Mouse (Mus musculus) hindbrain, postnatal 0 days (tissue): ENCODE results near the gene Grb7. TPM values are rescaled to one million over a fixed set of nuclear protein-coding genes. Genes with fewer than 3 reads are reported as not detected.

ENCODE experiments used
- ATAC-seq: fragments of 200-750 bp; cut with Nextera tagmentation; 2 replicates; pipeline ENCODE4 v1.8.0; 2017; ENCODE audit warnings: mild to moderate bottlenecking, moderate TSS enrichment, moderate library complexity
- DNase-seq: peaks from one replicate; pipeline ENCODE4 v3.0.0-alpha.2; 2015; ENCODE audit warnings: low spot score
- H3K27ac ChIP-seq: fragments of 300-500 bp; sonication (generic); 2 replicates; pipeline ENCODE4 v1.5.1; 2014; ENCODE audit warnings: mild to moderate bottlenecking
- H3K27me3 ChIP-seq: fragments of 300-500 bp; sonication (generic); 2 replicates; pipeline ENCODE4 v1.6.1; 2014; ENCODE audit warnings: low read length, mixed read lengths; ENCODE audit not compliant: insufficient read depth
- H3K36me3 ChIP-seq: fragments of 300-500 bp; sonication (generic); 2 replicates; pipeline ENCODE4 v1.6.1; 2014; ENCODE audit warnings: low read length, mixed read lengths; ENCODE audit not compliant: insufficient read depth
- H3K4me1 ChIP-seq: fragments of 300-500 bp; sonication (generic); 2 replicates; pipeline ENCODE4 v1.6.1; 2014; ENCODE audit warnings: antibody characterized with exemption, low read length, mixed read lengths; ENCODE audit not compliant: insufficient read depth
- H3K4me2 ChIP-seq: fragments of 300-500 bp; sonication (generic); 2 replicates; pipeline ENCODE4 v1.6.1; 2014; ENCODE audit warnings: low read depth, mild to moderate bottlenecking, low read length, moderate library complexity, mixed read lengths
- H3K4me3 ChIP-seq: fragments of 300-500 bp; sonication (generic); 2 replicates; pipeline ENCODE4 v1.5.1; 2014; ENCODE audit warnings: low read length
- H3K9ac ChIP-seq: fragments of 300-500 bp; sonication (generic); replicated peaks from 2 replicates; pipeline ENCODE4 v1.6.1; 2014; ENCODE audit warnings: mild to moderate bottlenecking, low read length, moderate library complexity, mixed read lengths
- H3K9me3 ChIP-seq: fragments of 300-500 bp; sonication (generic); 2 replicates; pipeline ENCODE4 v1.6.1; 2016; ENCODE audit warnings: low read length, mixed read lengths
- CTCF ChIP-seq: IDR thresholded peaks from 2 replicates; pipeline ENCODE4 v1.5.1; 2016; ENCODE audit warnings: antibody characterized with exemption, control low read depth, low read depth
- WGBS: fragments of 180-500 bp; shearing (Covaris S2); extraction: QIAGEN DNeasy Blood & Tissue Kit; methylation state at CpG from one replicate; pipeline ENCODE4 v1.1.7; 2014; 5-methylcytosine and 5-hydroxymethylcytosine counted together
- polyA plus RNA-seq: library from polyadenylated mRNA; unstranded; fragments of >200 nt; fragmentation: Nextera tagmentation; extraction: Ambion mirVana; gene quantifications from 2 replicates; pipeline ENCODE4 v1.2.1, GENCODE M21; 2015
- total RNA-seq: library from RNA; depleted of rRNA; stranded (reverse); fragments of >200 nt; gene quantifications from 2 replicates; pipeline ENCODE4 v1.2.3, GENCODE M21; 2014

Grb7 gene
- total and polyA plus RNA-seq, 2 experiments from 2014 or later: 2.0 to 2.7 TPM

GRCm38 (mm10) chr11:98487526-98488040 lies 41.4 kb downstream of the Grb7 start:
- no peaks in the 10 kb centered on the region for H3K9me3 ChIP-seq
- H3K27ac ChIP-seq: no peak overlapping the region
- 78% methylated on average over 5 of the region's 5 CpGs for WGBS
- no peaks in the 10 kb centered on the region for H3K36me3 ChIP-seq
- no peak for ATAC-seq
- no peak overlapping the region for H3K9ac ChIP-seq
- H3K4me2 ChIP-seq: no peak overlapping the region
- TF ChIP-seq CTCF: no peak
- no peaks in the 10 kb centered on the region for H3K27me3 ChIP-seq
- H3K4me3 ChIP-seq: no peak overlapping the region
- no peaks in the 10 kb centered on the region for H3K4me1 ChIP-seq
- DNase-seq: no peak

- 71% methylated on average over 20 of the region's 20 CpGs for WGBS
- TF ChIP-seq CTCF: no peak
These were observed 42.5 kb downstream of the Grb7 start for GRCm38 (mm10) chr11:98488540-98489234.

GRCm38 (mm10) chr11:98491571-98491970 lies 45.4 kb downstream of the Grb7 start:
- Histone ChIP-seq H3K27ac (no peak overlapping the region), H3K4me3 (no peak overlapping the region), H3K36me3 (no peaks in the 10 kb centered on the region), H3K4me1 (no peaks in the 10 kb centered on the region), H3K9ac (no peak overlapping the region), H3K4me2 (no peak overlapping the region), H3K27me3 (no peaks in the 10 kb centered on the region), H3K9me3 (no peaks in the 10 kb centered on the region)
- WGBS: 84% methylated on average over 7 of the region's 7 CpGs
- no peak for TF ChIP-seq CTCF
- DNase-seq (no peak), ATAC-seq (no peak)

More at GRCm38 (mm10) chr11:98488540-98489234, 42.5 kb downstream of the Grb7 start:
- Histone ChIP-seq H3K9ac (no peak overlapping the region), H3K4me1 (no peaks in the 10 kb centered on the region), H3K4me2 (no peak overlapping the region), H3K4me3 (no peak overlapping the region), H3K36me3 (no peaks in the 10 kb centered on the region), H3K27ac (no peak overlapping the region), H3K27me3 (no peaks in the 10 kb centered on the region), H3K9me3 (no peaks in the 10 kb centered on the region)
- ATAC-seq (no peak), DNase-seq (no peak)

- Histone ChIP-seq H3K27me3 (no peaks in the 10 kb centered on the region), H3K9me3 (no peaks in the 10 kb centered on the region)
- WGBS: 20% methylated on average over 7 of the region's 7 CpGs
These were observed 46.8 kb downstream of the Grb7 start for GRCm38 (mm10) chr11:98492959-98493358.

GRCm38 (mm10) chr11:98493394-98493793 lies 47.2 kb downstream of the Grb7 start:
- DNase-seq (no peak), ATAC-seq (no peak)
- Histone ChIP-seq H3K9ac (no peak overlapping the region), H3K9me3 (no peaks in the 10 kb centered on the region), H3K27me3 (no peaks in the 10 kb centered on the region), H3K27ac (no peak overlapping the region), H3K4me1 (no peaks in the 10 kb centered on the region), H3K4me3 (no peak overlapping the region), H3K4me2 (no peak overlapping the region), H3K36me3 (no peaks in the 10 kb centered on the region)
- 60% methylated on average over 9 of the region's 9 CpGs for WGBS
- no peak for TF ChIP-seq CTCF

More at GRCm38 (mm10) chr11:98492959-98493358, 46.8 kb downstream of the Grb7 start:
- Histone ChIP-seq H3K9ac (no peak overlapping the region), H3K36me3 (no peaks in the 10 kb centered on the region), H3K4me2 (no peak overlapping the region), H3K4me1 (no peaks in the 10 kb centered on the region), H3K27ac (no peak overlapping the region), H3K4me3 (no peak overlapping the region)
- DNase-seq (no peak), ATAC-seq (no peak)
- no peak for TF ChIP-seq CTCF

- Histone ChIP-seq H3K27ac (no peak overlapping the region), H3K9me3 (no peaks in the 10 kb centered on the region)
- WGBS: 90% methylated on average over 5 of the region's 5 CpGs
These were observed 49.1 kb downstream of the Grb7 start for GRCm38 (mm10) chr11:98495176-98495719.

More at GRCm38 (mm10) chr11:98495176-98495719, 49.1 kb downstream of the Grb7 start:
- H3K4me2 ChIP-seq: no peak overlapping the region
- no peak for ATAC-seq
- no peaks in the 10 kb centered on the region for H3K27me3 ChIP-seq
- no peaks in the 10 kb centered on the region for H3K4me1 ChIP-seq
- no peak overlapping the region for H3K4me3 ChIP-seq
- no peak overlapping the region for H3K9ac ChIP-seq
- H3K36me3 ChIP-seq: no peaks in the 10 kb centered on the region
- DNase-seq: no peak
- TF ChIP-seq CTCF: no peak
